Mouse (Mus musculus) 3T3-L1 (cell line): ENCODE measurements around the gene Gimap9.

Experiments used
- DNase-seq: peaks from one replicate; pipeline ENCODE4 v3.0.0-alpha.2; 2015; ENCODE audit warnings: low read depth, low spot score

Gene Gimap9

GRCm38 (mm10) chr6:48675931-48676859, at the start of gene Gimap9:
Gene Gimap9, plus strand, starts transcription at chr6:48676129.
- peak; percentile 53 for DNase-seq

GRCm38 (mm10) chr6:48626464-48626863, 49.5 kb upstream of the Gimap9 start, which contains the start of gene AI854703:
Gene AI854703, plus strand, starts transcription at chr6:48626764.
- no peak for DNase-seq

- DNase-seq = no peak
Observed at GRCm38 (mm10) chr6:48626984-48627383, 48.9 kb upstream of the Gimap9 start.

GRCm38 (mm10) chr6:48627511-48627924, 48.4 kb upstream of the Gimap9 start:
- no peak for DNase-seq

- no peak for DNase-seq
Observed at GRCm38 (mm10) chr6:48628377-48628776, 47.6 kb upstream of the Gimap9 start.

GRCm38 (mm10) chr6:48628808-48629660, 46.9 kb upstream of the Gimap9 start:
- DNase-seq = no peak

GRCm38 (mm10) chr6:48629661-48630034, 46.3 kb upstream of the Gimap9 start:
- DNase-seq = no peak

GRCm38 (mm10) chr6:48630831-48631230, 45.1 kb upstream of the Gimap9 start:
- DNase-seq = no peak

- no peak for DNase-seq
Observed at GRCm38 (mm10) chr6:48635105-48635504, 40.8 kb upstream of the Gimap9 start.

- DNase-seq = no peak
Observed at GRCm38 (mm10) chr6:48636515-48636914, 39.4 kb upstream of the Gimap9 start.

- DNase-seq = no peak
Observed at GRCm38 (mm10) chr6:48637811-48638500, 38.0 kb upstream of the Gimap9 start.

GRCm38 (mm10) chr6:48638553-48638952, 37.4 kb upstream of the Gimap9 start:
- DNase-seq = no peak

- no peak for DNase-seq
Observed at GRCm38 (mm10) chr6:48641391-48641790, 34.5 kb upstream of the Gimap9 start.

GRCm38 (mm10) chr6:48642764-48643292, 33.1 kb upstream of the Gimap9 start:
- DNase-seq = peak; percentile 91

- peak; percentile 85 for DNase-seq
Observed at GRCm38 (mm10) chr6:48645660-48646308, 30.1 kb upstream of the Gimap9 start.

GRCm38 (mm10) chr6:48646309-48646690, 29.6 kb upstream of the Gimap9 start:
- no peak for DNase-seq

GRCm38 (mm10) chr6:48646995-48647394, 28.9 kb upstream of the Gimap9 start, which contains the start of gene Gimap8:
Gene Gimap8, plus strand, starts transcription at chr6:48647234.
- peak; percentile 21 for DNase-seq

- DNase-seq = no peak
Observed at GRCm38 (mm10) chr6:48647611-48648010, 28.3 kb upstream of the Gimap9 start.

- DNase-seq = no peak
Observed at GRCm38 (mm10) chr6:48648779-48649178, 27.1 kb upstream of the Gimap9 start.

GRCm38 (mm10) chr6:48650041-48650440, 25.9 kb upstream of the Gimap9 start:
- no peak for DNase-seq

GRCm38 (mm10) chr6:48658721-48659120, 17.2 kb upstream of the Gimap9 start:
- DNase-seq = no peak
